Mouse (Mus musculus) erythroid progenitor cell, adult 5-6 weeks (primary cell): ENCODE results near the gene Nars2. TPM values are rescaled to one million over a fixed set of nuclear protein-coding genes. Genes with fewer than 3 reads are reported as not detected.

Experiments
- ATAC-seq: replicated peaks from 2 replicates; pipeline ENCODE4 v1.8.0; 2016; ENCODE audit warnings: moderate number of reproducible peaks, mild to moderate bottlenecking, moderate TSS enrichment, inconsistent platforms; ENCODE audit not compliant: poor library complexity, low FRiP score, severe bottlenecking
- total RNA-seq, 2 experiments: library from RNA; stranded (forward) in 1 of 2; stranded (reverse) in 1 of 2; fragments of 150-400 nt in 1 of 2; fragments of 186-747, 209-891 nt in 1 of 2; gene quantifications; 2 replicates each; pipeline versions ENCODE4 v1.2.3 to v1.2.4; 2015 to 2017; ENCODE audit warnings: low replicate concordance in 2 of 2

The Nars2 gene
- total RNA-seq, 2 experiments from 2014 or later, result 21.4 to 38.5 TPM

DNA sequence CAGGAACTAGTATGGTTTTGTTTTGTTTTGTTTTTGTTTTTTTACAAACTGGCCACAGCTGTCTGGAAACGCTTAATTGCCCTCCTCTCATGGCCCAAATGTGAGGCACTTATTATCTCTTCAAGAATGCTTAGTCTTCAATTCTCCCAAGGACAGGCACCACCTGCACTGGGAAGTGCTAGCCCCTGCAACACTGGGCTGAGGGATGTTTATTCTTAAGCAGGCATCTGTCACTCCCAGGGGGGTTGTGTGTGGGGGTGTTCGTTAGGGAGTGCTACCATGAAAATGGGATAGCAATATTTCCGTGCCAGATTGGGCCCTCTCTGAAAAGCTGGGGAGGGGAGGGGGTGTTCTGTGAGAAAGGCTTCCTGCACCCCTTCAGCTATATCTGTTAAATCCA is 15.9 kb downstream of the Nars2 start:
- no peak for ATAC-seq

DNA sequence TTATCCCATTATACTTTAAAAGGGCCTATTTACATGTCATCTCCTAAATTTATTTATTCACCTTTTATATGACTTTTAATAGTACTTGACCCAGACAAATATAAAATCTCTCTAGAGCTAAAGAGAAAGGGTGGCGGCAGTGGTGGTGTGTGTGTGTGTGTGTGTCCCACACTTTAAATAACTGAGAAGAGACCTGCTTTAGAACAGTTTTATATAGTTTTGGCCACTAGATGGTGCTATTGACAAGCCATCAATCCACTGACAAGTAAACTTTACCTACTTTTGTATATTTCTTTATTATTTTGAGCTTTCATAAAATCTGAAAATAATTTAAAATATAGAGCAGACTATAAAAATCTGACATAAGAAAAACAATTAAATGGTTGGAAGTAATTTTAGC is 19.1 kb downstream of the Nars2 start:
- ATAC-seq, result peak; percentile 74

DNA sequence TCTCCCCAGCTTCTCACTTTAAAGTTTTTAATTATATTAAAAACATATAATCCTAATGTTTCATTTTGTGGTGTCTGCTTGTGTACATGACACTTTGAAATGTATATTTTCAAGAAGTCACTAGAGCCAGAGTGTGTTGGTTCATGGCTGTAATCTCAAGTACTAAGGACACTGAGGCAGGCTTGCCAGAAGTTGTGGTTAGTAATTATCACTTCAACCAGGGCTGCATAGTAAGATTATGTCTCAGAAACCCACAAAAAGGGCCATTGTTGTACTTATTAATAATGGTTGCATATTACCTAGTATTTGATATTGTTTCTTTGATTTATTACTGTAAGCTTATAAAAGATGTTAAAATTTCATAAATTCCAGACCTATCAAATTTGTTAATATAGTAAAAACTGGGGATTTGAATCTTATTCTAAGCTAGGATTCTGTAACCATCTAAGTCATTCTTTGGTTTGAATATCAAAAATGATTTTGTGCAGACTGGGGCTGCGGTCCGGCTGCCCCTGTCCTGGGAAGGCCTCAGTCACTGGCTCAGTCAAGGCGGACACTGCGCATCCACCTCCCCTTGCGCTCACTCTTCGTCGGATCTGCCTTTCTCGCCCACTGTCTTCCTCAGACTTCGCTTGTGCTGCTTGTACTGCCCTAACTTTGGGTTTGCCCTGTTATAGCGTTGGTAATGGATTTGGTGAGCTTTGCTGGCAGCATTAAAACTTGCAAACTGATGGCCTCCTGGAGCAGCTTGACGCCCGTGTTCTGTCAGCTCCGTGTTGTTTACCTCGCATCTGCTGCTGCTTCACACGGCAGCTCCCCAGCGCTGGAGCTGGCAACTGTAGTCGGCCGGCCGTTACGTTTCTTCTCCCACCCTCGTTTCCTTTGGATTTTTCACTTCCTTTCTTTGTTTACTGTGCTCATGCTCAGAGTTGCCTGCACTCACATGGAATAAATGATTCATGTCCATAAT is 20.0 kb downstream of the Nars2 start:
- peak; percentile 56; the same call in 1 of the 2 replicates for ATAC-seq

DNA sequence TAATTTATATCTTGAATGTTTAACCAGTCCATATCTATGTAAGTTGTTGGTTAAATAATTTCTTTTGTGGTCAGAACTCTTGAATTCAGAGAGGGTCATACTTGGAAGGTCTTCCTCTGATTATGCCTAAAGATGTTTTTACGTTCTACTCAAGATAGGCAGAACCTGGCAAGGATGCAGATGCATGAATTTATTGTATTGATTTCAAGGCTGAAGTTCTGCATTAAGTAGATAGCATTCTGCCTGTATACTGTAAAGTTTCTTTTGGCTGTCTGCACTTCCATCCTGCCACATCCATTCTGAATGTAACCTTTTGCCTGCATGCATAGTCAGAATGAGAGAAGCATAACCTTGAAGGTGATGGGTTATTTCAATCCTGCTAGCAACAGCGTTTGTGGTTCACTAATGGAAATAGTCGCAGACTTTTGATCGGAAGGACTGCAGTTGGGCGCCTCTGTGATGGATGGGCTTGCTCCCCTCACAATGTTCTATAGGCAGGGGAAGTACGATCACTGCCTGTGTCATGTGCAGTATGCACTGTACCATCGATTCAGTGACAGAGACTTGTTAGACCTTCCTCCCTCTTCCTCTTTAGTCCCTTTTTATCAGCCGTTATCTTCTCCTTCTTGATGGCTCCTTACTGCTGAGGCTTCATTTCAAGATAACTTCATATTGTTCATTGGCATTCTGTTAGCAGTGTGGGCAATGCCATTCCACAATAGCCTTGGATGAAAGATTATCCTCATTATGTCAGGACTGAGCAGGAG is 21.0 kb downstream of the Nars2 start:
- no peak for ATAC-seq

DNA sequence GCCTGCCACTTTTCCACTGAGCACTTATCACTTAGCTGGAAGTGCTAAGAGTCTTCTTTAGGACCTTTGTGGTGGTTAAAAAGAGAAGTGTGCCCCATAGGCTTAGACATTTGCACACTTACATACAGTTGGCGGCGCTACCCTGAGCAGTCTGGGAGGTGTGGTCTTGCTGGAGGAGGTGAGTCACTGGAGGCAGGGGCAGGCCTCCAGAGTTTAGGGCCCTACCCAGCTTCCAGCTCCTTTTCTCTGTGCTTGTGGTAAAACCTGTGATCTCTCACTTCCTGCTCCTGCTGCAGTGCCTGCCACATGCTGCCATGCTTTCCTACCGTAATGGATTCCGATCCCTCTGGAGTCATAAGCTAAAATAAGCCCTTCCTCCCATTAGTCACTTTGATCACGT is 24.6 kb downstream of the Nars2 start:
- no peak for ATAC-seq

DNA sequence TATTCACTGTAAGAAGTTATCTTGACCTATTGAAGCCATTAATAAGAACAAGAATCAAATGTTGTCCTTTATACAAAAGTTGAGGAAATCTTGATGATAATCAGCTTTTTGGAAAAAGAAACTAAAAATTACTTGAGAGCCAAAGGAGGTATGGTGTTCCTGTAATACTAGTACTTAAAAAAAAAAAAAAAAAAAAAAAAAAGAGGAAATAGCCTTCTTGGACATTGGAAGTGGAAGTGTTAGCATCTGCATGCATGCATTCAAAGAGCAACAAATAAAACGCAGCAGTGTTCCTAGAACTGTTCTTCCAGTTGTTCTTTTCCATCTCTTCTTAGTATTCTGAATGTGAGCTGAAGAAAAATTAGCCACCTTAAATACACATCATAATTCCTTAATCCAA is 25.9 kb downstream of the Nars2 start:
- no peak for ATAC-seq

DNA sequence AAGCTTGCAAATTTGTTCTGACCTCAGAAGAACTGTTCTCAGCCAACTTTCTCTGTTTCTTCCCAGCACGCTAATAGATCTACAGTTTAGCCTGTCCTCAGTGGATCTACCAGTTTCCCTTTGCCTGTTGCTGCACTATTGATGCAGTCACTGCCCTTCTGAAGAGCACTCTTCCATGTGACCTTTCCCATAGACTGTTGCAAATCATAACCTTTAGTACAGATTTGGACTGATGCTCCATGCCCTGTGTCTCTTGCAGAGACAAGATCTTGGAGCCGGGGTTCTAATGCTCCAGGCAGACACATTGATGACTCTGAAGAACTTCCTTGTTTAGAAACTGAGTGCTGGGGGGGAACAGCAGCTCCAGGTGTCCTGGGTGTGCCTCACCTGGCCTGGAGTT is 30.1 kb downstream of the Nars2 start:
- ATAC-seq, result no peak

DNA sequence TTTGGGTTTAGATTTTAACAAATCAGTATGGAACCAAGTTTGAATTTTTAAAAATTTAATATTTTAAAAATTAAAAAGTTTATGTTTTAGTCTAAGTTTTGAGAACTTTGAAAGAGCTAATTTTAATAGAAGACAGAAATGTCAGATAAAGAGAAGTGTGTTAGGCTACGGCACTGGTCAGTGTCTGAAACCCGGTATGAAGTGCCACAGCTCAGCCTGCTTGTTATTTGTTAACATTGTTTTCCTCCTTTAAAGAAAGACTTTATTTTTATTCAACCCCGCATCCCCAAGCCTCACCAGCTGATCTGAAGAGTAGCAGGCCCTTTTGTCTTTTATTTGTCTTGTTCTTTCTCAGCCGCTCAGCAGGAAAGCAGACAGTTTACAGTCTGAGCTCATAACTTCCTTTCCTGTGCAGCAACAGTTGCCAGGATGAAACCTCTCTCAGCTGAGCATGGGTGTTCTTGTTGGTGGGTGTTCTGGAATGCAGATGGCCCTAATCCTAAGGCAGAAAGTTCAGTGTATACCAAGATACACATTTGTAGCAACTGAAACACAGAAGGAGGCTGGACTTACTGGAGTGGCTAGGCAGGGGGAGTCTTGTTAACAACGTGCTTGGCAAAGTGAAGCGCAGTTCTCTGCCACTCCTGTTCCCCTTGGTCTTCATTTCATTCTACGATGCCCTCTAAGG is 32.5 kb downstream of the Nars2 start:
- ATAC-seq, result no peak

DNA sequence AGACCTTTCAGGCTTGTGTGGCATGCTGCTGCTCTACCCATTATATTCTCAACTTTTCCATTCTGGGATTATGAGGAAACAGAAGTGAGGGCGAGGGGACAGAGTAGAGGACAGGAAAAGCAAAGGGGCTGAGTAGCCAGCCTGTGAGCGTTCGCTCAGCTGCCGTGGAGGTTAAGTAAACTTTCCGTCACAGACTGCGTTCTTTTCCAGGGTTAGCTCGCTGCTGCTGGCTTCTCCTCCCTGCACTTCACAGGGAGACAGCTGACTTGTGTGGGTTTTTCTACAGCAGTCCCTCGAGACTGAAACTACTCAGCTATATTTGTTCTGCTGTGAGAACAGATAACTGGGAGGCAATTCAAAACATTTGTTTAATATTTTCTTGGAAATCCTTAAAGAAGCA is 34.5 kb downstream of the Nars2 start:
- no peak for ATAC-seq

DNA sequence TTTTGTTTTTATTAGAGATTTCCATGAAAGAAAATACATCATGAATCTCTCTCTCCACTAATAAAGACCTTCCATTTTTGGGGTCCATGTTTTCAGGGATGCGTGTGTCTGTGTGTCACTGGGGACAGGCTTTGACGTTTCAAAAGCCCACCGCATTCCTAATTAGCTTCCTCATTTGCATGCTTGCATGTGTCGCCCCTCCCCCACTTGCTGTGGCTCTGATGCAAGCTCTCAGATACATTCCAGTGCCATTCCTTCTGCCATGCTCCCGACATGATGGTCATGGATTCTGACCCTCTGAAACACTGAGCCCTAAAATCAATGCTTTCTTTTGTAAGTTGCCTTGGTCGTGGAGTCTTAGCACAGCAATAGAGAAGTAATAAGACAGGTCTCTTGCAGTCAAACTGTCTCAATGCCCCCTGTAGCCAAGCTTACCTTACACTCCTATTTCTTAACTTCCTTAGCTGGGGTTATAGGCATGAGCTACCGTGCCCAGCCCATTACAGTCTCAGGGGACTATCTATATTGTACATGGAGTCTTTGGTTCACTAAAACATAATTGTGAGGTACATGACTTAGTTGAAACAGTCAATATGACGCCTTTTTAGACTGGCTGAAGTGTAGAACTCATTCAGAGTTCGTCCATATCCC is 35.6 kb downstream of the Nars2 start:
- ATAC-seq, result no peak

DNA sequence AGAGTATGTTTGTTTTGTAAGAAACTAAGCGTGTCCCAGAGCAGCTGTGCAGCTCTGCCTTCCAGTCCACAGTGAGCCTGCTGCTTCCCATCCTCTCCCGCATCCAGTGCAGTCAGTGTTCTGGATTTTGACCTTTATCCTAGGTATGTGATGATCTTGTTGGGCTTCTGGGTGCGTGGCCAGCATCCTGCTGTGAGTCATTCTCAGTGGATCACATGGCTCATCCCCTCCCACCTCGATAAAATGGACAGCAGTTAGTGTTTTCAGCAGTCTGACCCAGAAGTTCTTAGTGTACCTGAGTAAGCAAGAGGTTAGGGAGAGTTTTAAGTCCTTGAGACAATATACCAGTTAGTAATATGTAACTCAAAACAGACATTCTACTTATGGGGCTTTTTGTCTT is 36.4 kb downstream of the Nars2 start:
- no peak for ATAC-seq

DNA sequence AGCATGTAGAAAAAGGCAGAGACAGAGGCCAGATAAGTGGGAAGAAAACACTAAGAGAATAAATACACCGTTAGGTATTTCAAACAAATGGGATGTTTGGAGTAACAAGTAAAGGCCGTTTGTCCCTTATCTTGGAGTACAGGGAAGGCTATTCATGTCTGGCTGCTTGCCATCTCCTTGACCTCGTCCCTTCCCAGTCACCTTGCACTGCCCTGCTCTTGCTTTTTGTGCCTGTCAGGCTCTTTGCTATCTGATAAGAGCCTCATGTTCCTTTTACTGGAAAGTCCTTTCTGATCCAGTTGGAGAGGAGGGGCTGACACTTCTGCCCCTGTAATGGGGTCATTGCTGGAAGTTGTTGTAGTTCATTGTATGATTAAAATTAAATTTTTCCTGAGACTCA is 61.7 kb downstream of the Nars2 start:
- ATAC-seq, result no peak

DNA sequence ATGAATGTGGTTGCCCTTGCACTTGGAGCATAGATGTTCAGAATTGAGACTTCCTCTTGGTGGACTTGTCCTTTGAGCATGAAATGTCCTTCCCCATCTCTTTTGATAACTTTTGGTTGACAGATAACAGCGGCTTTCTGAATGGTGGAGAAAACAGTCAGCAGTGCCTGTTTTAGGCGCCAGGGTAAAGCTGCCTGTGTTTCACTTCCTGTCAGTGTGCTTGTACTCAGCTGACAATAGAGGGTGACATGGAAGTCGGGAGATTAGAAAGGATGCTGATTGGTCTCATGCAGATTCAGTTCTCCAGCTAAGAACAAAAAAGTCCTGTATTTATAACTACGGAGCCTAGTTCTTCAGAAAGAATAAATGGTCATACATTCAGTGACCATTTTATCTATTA is 66.7 kb downstream of the Nars2 start:
- no peak for ATAC-seq

DNA sequence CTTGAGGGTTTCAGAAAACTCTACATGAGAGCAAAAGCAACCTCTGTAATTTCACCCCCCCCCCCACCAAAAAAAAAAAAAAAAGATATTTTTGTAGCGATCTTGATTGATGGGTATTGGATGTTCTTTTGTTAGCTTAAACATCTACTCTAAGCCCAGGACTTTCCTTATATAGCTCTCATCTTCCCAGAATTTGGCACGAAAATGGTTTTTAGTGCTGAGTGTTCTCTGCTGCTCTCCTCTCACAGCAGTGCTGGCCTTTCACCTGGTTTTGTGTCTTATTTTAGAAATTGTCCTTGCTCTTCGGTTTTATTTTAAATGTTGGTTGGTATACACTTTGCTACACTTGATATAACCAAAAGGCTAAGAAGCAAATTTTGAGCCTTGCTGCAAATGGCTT is 67.1 kb downstream of the Nars2 start:
- no peak for ATAC-seq

DNA sequence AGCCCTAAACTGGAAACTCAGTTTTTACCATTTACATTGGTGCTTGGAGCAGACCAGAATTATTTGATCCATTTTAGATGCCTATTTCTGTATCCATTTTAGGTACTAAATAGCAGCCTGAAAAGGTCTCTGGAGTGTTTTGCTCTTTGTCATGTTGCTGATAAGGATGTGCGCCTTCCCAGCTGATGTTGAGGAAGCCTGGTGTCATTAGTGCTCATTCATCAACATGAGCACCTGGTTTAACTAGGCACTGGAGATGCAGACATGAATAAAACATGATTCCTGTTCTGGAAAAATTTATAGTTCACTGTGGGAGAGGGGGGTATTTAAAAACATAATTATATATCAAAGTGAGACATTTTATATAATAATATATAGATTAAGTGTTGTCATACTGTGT is 68.0 kb downstream of the Nars2 start:
- no peak for ATAC-seq

DNA sequence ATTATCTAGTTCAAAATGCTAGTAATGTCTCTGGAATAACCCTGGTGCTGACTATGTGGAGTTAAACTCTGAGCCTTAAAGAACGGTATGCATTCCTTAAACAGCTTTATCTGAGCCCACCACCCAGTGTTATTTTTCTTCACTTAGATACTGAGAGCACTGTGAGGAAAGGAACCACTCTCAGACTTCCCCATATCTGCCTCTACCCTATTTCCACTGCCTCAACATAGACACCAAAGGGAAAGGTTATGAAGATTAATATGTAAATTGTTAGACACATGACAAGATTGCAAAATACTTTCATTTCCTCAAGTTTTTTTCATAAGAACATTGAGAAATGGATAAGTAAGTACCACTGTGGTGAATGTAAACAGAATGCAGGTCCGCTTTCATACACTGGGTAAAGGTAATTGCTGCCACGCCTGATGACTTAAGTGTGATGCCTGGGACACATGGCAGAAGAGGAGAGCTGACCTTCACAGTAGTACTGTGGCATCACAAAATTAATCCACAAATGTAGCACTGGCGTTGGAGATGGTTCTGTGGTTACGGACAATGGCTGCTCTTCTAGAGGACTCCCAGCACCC is 75.6 kb downstream of the Nars2 start:
- ATAC-seq, result no peak

DNA sequence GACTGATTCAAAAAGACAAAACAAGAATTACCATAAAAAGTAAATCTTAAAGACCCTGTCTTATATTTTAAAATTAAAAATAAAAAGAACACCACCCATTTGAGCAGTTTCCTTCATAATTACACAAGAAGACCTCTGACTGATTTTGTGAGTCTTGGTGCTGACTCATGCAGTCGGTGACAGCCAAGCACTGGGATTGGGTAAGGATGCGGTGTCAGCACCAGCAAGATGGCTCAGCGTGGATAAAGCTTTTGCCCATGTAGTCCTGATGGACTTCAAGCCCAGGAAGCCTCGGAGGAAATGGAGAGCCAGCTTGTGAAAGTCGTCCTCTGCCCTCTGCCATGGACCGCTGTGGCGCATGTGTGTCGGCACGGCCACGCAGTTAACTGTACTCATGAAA is 77.8 kb downstream of the Nars2 start:
- ATAC-seq, result no peak

DNA sequence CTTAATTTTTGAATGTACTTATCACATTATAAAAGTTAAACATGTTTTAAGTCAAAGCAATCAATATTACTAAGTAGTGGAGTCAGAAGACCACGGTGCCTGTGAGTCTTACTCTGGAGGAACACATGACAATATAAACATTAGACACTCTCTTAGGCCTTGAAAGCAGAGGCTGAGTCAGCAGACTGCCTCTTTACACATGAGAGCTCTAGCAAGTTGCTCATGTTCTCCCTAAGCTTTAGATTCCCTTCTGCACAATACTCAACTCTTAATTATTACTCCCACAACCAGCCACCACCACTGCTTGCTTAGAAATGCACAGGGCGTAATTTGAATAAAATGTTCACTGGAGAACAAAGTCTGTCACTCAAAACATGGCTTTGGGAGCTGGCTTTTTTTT is 81.1 kb downstream of the Nars2 start:
- ATAC-seq, result no peak

DNA sequence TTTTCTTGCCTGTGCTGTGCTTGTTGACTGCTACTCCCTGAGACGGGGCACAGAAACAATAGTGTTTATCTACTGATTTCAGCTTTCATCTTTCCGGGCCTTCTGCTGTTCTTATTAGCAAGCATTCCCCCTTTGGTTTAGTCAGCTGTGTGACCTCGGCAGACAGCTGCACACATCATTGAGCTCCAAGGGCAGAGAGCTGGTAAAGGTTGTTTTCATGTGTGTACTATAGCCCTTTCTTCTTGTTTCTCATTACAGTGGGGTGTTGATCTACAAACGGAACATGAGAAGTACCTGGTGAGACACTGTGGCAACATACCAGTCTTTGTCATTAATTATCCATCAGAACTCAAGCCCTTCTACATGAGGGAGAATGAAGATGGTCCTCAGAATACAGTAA is 88.3 kb downstream of the Nars2 start:
- ATAC-seq, result no peak
